Mouse (Mus musculus): ENCODE results near the gene Eif4a1. TPM values are rescaled to one million over a fixed set of nuclear protein-coding genes. Genes with fewer than 3 reads are reported as not detected.
A peak's percentile ranks its signal among the peaks of the same experiment; 100 is the strongest.

The Eif4a1 gene
- total RNA-seq, 2 experiments from 2014 or later, result 455 to 466 TPM

DNA sequence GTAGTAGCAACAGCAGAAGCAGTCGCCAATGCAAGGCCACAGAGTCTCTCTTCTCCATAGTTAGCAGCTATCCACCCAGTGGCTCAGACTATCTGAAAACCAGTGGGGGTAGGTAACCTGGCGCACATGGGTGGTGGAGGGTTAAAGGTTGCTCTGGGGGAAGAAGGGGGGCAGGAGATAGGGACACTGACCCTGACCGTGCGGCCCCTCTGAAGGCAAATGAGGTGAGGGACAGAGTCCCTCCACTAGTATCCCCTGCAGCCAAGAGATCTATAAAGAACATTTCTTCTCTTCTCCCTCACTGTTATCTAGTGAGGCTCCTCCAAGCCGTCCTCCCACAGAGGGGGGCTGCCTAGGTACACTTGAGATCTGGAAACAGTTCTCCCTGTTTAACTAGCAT is 54.4 kb downstream of the Eif4a1 start, which contains the start of gene Shbg:
Gene Shbg (minus strand): TSS at position 101 of the 400 bp plus-strand sequence.
- DNase-seq (ENCODE audit: extremely low spot score in 1 of 2, low spot score in 2 of 2), result no peak
- intact Hi-C loops (cut with DNase I), result loop anchor here (5.0 kb wide), 1 partner anchor 41 kb away; no protein-coding TSS in a partner anchor

Small RNAs within 50 kb of the gene (microRNA-seq; reads per million reads assigned to microRNA genes)
- 4.6 reads per million, percentile 16 among the genes with 10 or more reads in this experiment for gene Mir1934
- not detected for gene Mir467f

Other genes with a start within 250 kb of the Eif4a1 start
- 1 to 10 TPM; 4.2 to 5.7 TPM for gene Dnah2, start 123.3 kb downstream of the Eif4a1 start, total RNA-seq (2021)
- gene Efnb3, start 112.2 kb downstream of the Eif4a1 start, total RNA-seq (2021), result 100 to 1,000 TPM; 147 to 154 TPM
- gene Wrap53, start 92.2 kb downstream of the Eif4a1 start, total RNA-seq (2021), result 1 to 10 TPM; 6.3 to 7.6 TPM
- gene Trp53, start 92.1 kb downstream of the Eif4a1 start, total RNA-seq (2021), result 10 to 100 TPM; 20.5 to 26.1 TPM
- gene Atp1b2, start 66.5 kb downstream of the Eif4a1 start, total RNA-seq (2021), result 100 to 1,000 TPM; 395 to 416 TPM
- not detected for gene Shbg, start 54.5 kb downstream of the Eif4a1 start, total RNA-seq (2021)
- gene Sat2, start 50.4 kb downstream of the Eif4a1 start, total RNA-seq (2021), result 10 to 100 TPM; 12.7 to 15.2 TPM
- 10 to 100 TPM; 92.0 to 99.4 TPM for gene Fxr2, start 39.4 kb downstream of the Eif4a1 start, total RNA-seq (2021)
- not detected for gene Sox15, start 17.1 kb downstream of the Eif4a1 start, total RNA-seq (2021)
- gene Mpdu1, start 9.8 kb downstream of the Eif4a1 start, total RNA-seq (2021), result 10 to 100 TPM; 87.3 to 95.6 TPM
- gene Cd68, start 6.3 kb downstream of the Eif4a1 start, total RNA-seq (2021), result 10 to 100 TPM; 11.6 to 12.2 TPM
- 100 to 1,000 TPM in 1 of 2 experiments, 10 to 100 TPM in 1; 96.9 to 103 TPM for gene Senp3, start 9.7 kb upstream of the Eif4a1 start, total RNA-seq (2021)
- gene Tnfsf13, start 13.4 kb upstream of the Eif4a1 start, total RNA-seq (2021), result 1 to 10 TPM in 1 of 2 experiments, under 1 TPM in 1; 0.39 to 1.6 TPM
- 1 to 10 TPM; 7.4 TPM for gene Tnfsf12, start 23.4 kb upstream of the Eif4a1 start, total RNA-seq (2021)
- gene Tnfsfm13, start 23.7 kb upstream of the Eif4a1 start, total RNA-seq (2021), result 1 to 10 TPM in 1 of 2 experiments, under 1 TPM in 1; 0.81 to 1.5 TPM
- gene Polr2a, start 86.2 kb upstream of the Eif4a1 start, total RNA-seq (2021), result 10 to 100 TPM; 52.1 to 52.9 TPM
- gene Slc35g3, start 89.5 kb upstream of the Eif4a1 start, total RNA-seq (2021), result not detected
- gene Zbtb4, start 93.5 kb upstream of the Eif4a1 start, total RNA-seq (2021), result 10 to 100 TPM; 57.1 to 67.6 TPM
- 1 to 10 TPM in 1 of 2 experiments, under 1 TPM in 1; 0.95 to 1.2 TPM for gene Chrnb1, start 123.5 kb upstream of the Eif4a1 start, total RNA-seq (2021)
- gene Fgf11, start 129.4 kb upstream of the Eif4a1 start, total RNA-seq (2021), result 10 to 100 TPM; 20.0 to 21.5 TPM
- gene Tmem102, start 133.2 kb upstream of the Eif4a1 start, total RNA-seq (2021), result not detected
- gene Gm39566, start 142.9 kb upstream of the Eif4a1 start, total RNA-seq (2021), result not detected
- not detected for gene Spem2, start 146.0 kb upstream of the Eif4a1 start, total RNA-seq (2021)
- under 1 TPM; 0.45 to 0.57 TPM for gene Spem1, start 149.8 kb upstream of the Eif4a1 start, total RNA-seq (2021)
- 100 to 1,000 TPM; 268 to 274 TPM for gene Nlgn2, start 165.4 kb upstream of the Eif4a1 start, total RNA-seq (2021)
- gene Tmem256, start 166.1 kb upstream of the Eif4a1 start, total RNA-seq (2021), result 100 to 1,000 TPM; 151 to 159 TPM
- 10 to 100 TPM; 28.4 to 32.2 TPM for gene Plscr3, start 174.0 kb upstream of the Eif4a1 start, total RNA-seq (2021)
- under 1 TPM; 0.11 to 0.14 TPM for gene Tnk1, start 186.3 kb upstream of the Eif4a1 start, total RNA-seq (2021)
- not detected for gene Tmem95, start 205.6 kb upstream of the Eif4a1 start, total RNA-seq (2021)
- gene Kctd11, start 209.0 kb upstream of the Eif4a1 start, total RNA-seq (2021), result under 1 TPM; 0.57 to 0.62 TPM
- under 1 TPM; 0.15 to 0.26 TPM for gene Acap1, start 223.1 kb upstream of the Eif4a1 start, total RNA-seq (2021)
- gene 2810408A11Rik, start 228.6 kb upstream of the Eif4a1 start, total RNA-seq (2021), result 1 to 10 TPM; 1.8 TPM
- 100 to 1,000 TPM; 126 to 129 TPM for gene Neurl4, start 228.6 kb upstream of the Eif4a1 start, total RNA-seq (2021)
- gene Gps2, start 241.5 kb upstream of the Eif4a1 start, total RNA-seq (2021), result 10 to 100 TPM; 24.8 to 25.7 TPM
- 100 to 1,000 TPM; 525 to 535 TPM for gene Eif5a, start 249.5 kb upstream of the Eif4a1 start, total RNA-seq (2021)

Data from left cerebral cortex, postnatal 10 days (tissue).